Mouse (Mus musculus) gastrocnemius, postnatal 36 days (tissue): ENCODE measurements around the gene Gm15107. TPM values are rescaled to one million over a fixed set of nuclear protein-coding genes. Genes with fewer than 3 reads are reported as not detected.
"Not testable (repeated sequence)": the region's sequence is repeated elsewhere in the genome, so short reads cannot be mapped to it uniquely, and the experiment has no call there.

ENCODE experiments used
- DNase-seq, 2 experiments: peaks; one replicate each; pipeline ENCODE4 v3.0.0; 2022
- intact Hi-C: fragments of 180-260 bp; cut with DNase I; formaldehyde crosslinking; loops from one replicate; pipeline ENCODE4 v1.15.1; 2025
- long read RNA-seq, 2 experiments: library from polyadenylated mRNA; stranded (forward); transcript quantifications; one replicate each; pipeline ENCODE4 v2.0.0; 2021
- total RNA-seq, 2 experiments: library from RNA; stranded (reverse); gene quantifications; 2 replicates each; pipeline ENCODE4 v1.2.3; 2021

Gene Gm15107
- not detected for total RNA-seq
- long read RNA-seq, experiment 1: 0 reads
- long read RNA-seq, experiment 2: 0 reads

DNA sequence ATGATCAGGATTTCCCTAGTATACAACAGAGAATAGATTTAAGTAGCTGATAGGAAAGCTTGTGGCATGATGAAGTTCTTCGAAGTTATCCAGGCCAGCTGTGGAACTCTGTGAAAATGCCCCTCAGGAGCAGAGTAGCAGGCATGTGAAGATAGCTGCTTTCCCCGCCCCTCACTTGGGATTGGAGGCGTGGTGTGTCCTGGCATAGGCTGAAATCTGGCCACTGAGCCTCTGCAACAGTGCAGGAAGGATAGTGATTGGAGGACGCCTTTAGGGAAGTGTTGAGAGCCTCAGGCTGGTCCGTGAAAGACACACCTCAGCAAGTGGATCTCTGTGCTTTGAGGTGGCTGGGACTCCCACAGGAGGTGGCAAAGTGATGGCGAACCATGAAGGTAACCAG, at the start of gene Gm15107:
Gm15107 (plus strand) TSS at position 301 of the 400 bp plus-strand sequence.
- intact Hi-C loops, DNase-seq: not testable (repeated sequence)

Other genes starting within 250 kb of the Gm15107 start
- not detected for gene Gm15080, start 187.7 kb upstream of the Gm15107 start, total RNA-seq